Mouse (Mus musculus) cerebellum, adult 11-12 months (tissue): ENCODE measurements around the gene Mapk8ip3.

Experiments
- DNase-seq: peaks from one replicate; pipeline ENCODE4 v3.0.0; 2022

The Mapk8ip3 gene

GRCm38 (mm10) chr17:24900014-24900413, 36.8 kb downstream of the Mapk8ip3 start:
- peak; percentile 27 for DNase-seq

GRCm38 (mm10) chr17:24899153-24899552, 37.6 kb downstream of the Mapk8ip3 start:
- DNase-seq: peak; percentile 41

- DNase-seq: peak; percentile 55
Observed at GRCm38 (mm10) chr17:24898041-24898854, 38.5 kb downstream of the Mapk8ip3 start.

- DNase-seq: peak; percentile 34
Observed at GRCm38 (mm10) chr17:24897600-24897999, 39.2 kb downstream of the Mapk8ip3 start.

GRCm38 (mm10) chr17:24896993-24897269, 39.8 kb downstream of the Mapk8ip3 start:
- peak; percentile 48 for DNase-seq

GRCm38 (mm10) chr17:24896241-24896992, 40.4 kb downstream of the Mapk8ip3 start, which contains the start of gene Nme3:
Gene Nme3, plus strand, starts transcription at chr17:24896500.
- peak; percentile 78 for DNase-seq

- no peak for DNase-seq
Observed at GRCm38 (mm10) chr17:24895571-24896240, 41.1 kb downstream of the Mapk8ip3 start.

GRCm38 (mm10) chr17:24894995-24895547, 41.7 kb downstream of the Mapk8ip3 start, which contains the start of the genes Eme2 and Mrps34:
Gene Eme2, minus strand, starts transcription at chr17:24895087.
Gene Mrps34, plus strand, starts transcription at chr17:24895116.
- peak; percentile 82 for DNase-seq

GRCm38 (mm10) chr17:24894061-24894994, 42.4 kb downstream of the Mapk8ip3 start:
- no peak for DNase-seq

- peak; percentile 52 for DNase-seq
Observed at GRCm38 (mm10) chr17:24893276-24893675, 43.5 kb downstream of the Mapk8ip3 start.

- DNase-seq: peak; percentile 64
Observed at GRCm38 (mm10) chr17:24892785-24893184, 44.0 kb downstream of the Mapk8ip3 start.

- peak; percentile 87 for DNase-seq
Observed at GRCm38 (mm10) chr17:24891321-24891720, 45.5 kb downstream of the Mapk8ip3 start.

- peak; percentile 62 for DNase-seq
Observed at GRCm38 (mm10) chr17:24890151-24891092, 46.4 kb downstream of the Mapk8ip3 start.

GRCm38 (mm10) chr17:24888862-24889261, 47.9 kb downstream of the Mapk8ip3 start:
- DNase-seq: peak; percentile 25

- DNase-seq: peak; percentile 68
Observed at GRCm38 (mm10) chr17:24887291-24888080, 49.3 kb downstream of the Mapk8ip3 start.

- DNase-seq: no peak
Observed at GRCm38 (mm10) chr17:24886932-24887271, 49.9 kb downstream of the Mapk8ip3 start.

- DNase-seq: peak; percentile 99
Observed at GRCm38 (mm10) chr17:24886134-24886931, 50.4 kb downstream of the Mapk8ip3 start, which contains the start of the genes Nubp2 and Spsb3. Gene Nubp2, minus strand, starts transcription at chr17:24886349. Gene Spsb3, plus strand, starts transcription at chr17:24886643.

GRCm38 (mm10) chr17:24885356-24886133, 51.2 kb downstream of the Mapk8ip3 start:
- DNase-seq: peak; percentile 73
